Comparison of ENCODE assay signal across 7 mouse cellular contexts in the genomic region with DNA sequence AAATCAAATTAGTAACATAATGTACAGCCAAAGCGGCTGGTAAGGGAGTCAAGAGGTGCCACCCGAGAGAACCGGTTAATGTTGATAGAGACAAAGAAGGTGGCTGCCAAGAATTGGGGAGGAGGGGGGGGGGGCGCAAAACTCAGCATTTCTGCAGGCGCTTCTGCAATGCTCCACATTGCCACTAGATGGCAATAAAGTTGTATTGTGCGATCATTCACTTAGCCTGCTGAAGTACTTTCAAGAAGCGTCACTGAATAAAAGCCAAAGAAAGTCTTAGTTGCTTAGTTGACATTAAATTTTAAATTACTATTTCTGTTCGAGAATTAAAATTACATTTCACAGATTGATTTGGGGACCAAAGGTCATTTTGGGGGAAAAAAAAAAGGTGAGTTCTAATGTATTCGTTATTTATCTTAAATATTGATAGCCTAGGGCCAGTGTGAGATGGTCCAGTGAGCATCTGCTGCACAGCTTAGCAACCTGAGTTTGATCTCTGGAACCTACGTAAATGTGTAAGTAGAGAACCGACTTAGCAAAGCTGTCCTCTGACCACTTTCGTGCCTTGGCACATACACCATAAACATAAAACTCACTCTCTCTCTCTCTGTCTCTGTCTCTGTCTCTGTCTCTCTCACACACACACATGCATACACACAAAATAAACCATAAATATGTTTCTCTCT.
DNase-seq lines count a peak whose midpoint lies in the region; ATAC-seq and TF ChIP-seq lines count a peak whose summit lies in the region.

No protein-coding gene starts in this region.

- H3K4me3 ChIP-seq in testis, adult 2 months (ENCODE audit: control insufficient read depth, low read depth, low read length) = no peak overlapping the region
- H3K4me3 ChIP-seq in hindbrain, embryonic 14.5 days (replicated peaks; ENCODE audit: low read length) = no peak overlapping the region
- H3K4me3 ChIP-seq in lung, embryonic 14.5 days (ENCODE audit: low read depth, low read length) = no peak overlapping the region

- no peaks in the 10 kb centered on the region for H3K27me3 ChIP-seq in testis, adult 2 months (ENCODE audit: control insufficient read depth, insufficient read depth, low read length)
- H3K27me3 ChIP-seq in hindbrain, embryonic 14.5 days (ENCODE audit: control insufficient read depth, insufficient read depth, low read length) = no peaks in the 10 kb centered on the region
- no peaks in the 10 kb centered on the region for H3K27me3 ChIP-seq in lung, embryonic 14.5 days (ENCODE audit: insufficient read depth, low read length)

- TF ChIP-seq CTCF in testis, adult 2 months (IDR thresholded peaks at IDR 0.05; ENCODE audit: control insufficient read depth, insufficient read depth, insufficient replicate concordance, low read depth, low read length) = peak; percentile 64
- TF ChIP-seq CTCF in lung, embryonic 14.5 days (IDR thresholded peaks at IDR 0.05; ENCODE audit: low read depth) = peak; percentile 95

- DNase-seq in testis, postnatal 14 days (ENCODE audit: low spot score) = no peak
- DNase-seq in embryo, embryonic 11 days = peak; percentile 82
- DNase-seq in hindbrain, embryonic 14.5 days (ENCODE audit: low spot score) = peak; percentile 95
- DNase-seq in lung, embryonic 14.5 days = peak; percentile 96
- DNase-seq in retina, postnatal 7 days (ENCODE audit: low read depth, low spot score) = peak; percentile 67

- no peaks in the 10 kb centered on the region for H3K9me3 ChIP-seq in hindbrain, embryonic 14.5 days (ENCODE audit: control insufficient read depth, low read length)
- no peaks in the 10 kb centered on the region for H3K9me3 ChIP-seq in lung, embryonic 14.5 days (ENCODE audit: low read depth, low read length)

- H3K9ac ChIP-seq in hindbrain, embryonic 14.5 days = no peak overlapping the region
- H3K9ac ChIP-seq in lung, embryonic 14.5 days = no peak overlapping the region

- no peak overlapping the region for H3K27ac ChIP-seq in testis, adult 2 months (ENCODE audit: control insufficient read depth, insufficient read depth, low read depth, low read length)
- H3K27ac ChIP-seq in hindbrain, embryonic 14.5 days = no peak overlapping the region
- no peak overlapping the region for H3K27ac ChIP-seq in lung, embryonic 14.5 days (ENCODE audit: low read depth)

- 15% methylated on average over 12 of the region's 12 CpGs for WGBS in hindbrain, embryonic 14.5 days
- 11% methylated on average over 12 of the region's 12 CpGs for WGBS in lung, embryonic 14.5 days

- H3K4me1 ChIP-seq in testis, adult 2 months (ENCODE audit: control insufficient read depth, insufficient read depth, low read length) = peaks cover 17% of the 10 kb centered on the region
- H3K4me1 ChIP-seq in hindbrain, embryonic 14.5 days (replicated peaks; ENCODE audit: control insufficient read depth, insufficient read depth, low read length) = peaks cover 24% of the 10 kb centered on the region
- H3K4me1 ChIP-seq in lung, embryonic 14.5 days (ENCODE audit: insufficient read depth) = peaks cover 4% of the 10 kb centered on the region

- no peak overlapping the region; the same call in 1 of the 2 replicates for H3K4me2 ChIP-seq in hindbrain, embryonic 14.5 days (replicated peaks)
- H3K4me2 ChIP-seq in lung, embryonic 14.5 days = no peak overlapping the region

- peak; percentile 79 for ATAC-seq in activated CD4-positive, CD25-positive, alpha-beta regulatory T cell, adult 4 months
- ATAC-seq in hindbrain, embryonic 14.5 days (ENCODE audit: low FRiP score) = peak; percentile 47
- ATAC-seq in lung, embryonic 14.5 days (ENCODE audit: insufficient read depth) = no peak

- no peak for TF ChIP-seq POLR2A in testis, adult 2 months (IDR thresholded peaks at IDR 0.05; ENCODE audit: control insufficient read depth, low read depth, low read length)

- H3K36me3 ChIP-seq in testis, adult 2 months (ENCODE audit: control insufficient read depth, insufficient read depth, low read length) = no peaks in the 10 kb centered on the region
- H3K36me3 ChIP-seq in hindbrain, embryonic 14.5 days (replicated peaks; ENCODE audit: control insufficient read depth, insufficient read depth) = no peaks in the 10 kb centered on the region
- H3K36me3 ChIP-seq in lung, embryonic 14.5 days (ENCODE audit: insufficient read depth) = no peaks in the 10 kb centered on the region
